Mouse (Mus musculus): ENCODE results near the gene Abca1.

DNA sequence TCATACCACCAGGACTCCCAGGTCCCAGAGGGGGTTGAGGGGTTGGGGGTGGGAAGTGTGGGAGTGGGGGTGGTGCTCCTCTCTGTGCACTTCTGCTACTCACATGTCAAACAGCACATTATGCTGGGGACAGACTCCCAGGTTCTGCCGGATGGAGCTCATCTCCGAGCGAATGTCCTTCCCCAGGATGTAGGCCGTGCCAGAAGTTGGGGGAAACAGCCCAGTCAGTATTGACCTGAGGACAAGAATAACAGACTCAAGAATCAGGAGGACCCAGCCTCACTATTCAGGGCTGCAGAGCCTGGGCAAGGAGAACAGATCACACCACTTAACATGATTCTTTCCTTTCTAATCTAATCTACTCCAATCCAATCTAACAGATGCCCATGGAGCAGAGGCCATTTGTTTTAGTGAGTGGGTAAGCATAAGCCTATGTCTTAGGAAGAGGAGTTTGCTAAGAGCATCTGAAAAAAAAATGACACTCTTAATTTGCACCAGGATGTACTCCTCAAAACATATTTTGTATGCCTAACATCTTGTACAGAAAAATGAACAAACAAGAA lies 82.8 kb downstream of the Abca1 start:
- TF ChIP-seq CTCF (IDR thresholded peaks at IDR 0.05; ENCODE audit: low read depth) (no peak), EP300 (IDR thresholded peaks at IDR 0.05; ENCODE audit: low read depth) (no peak)
